Mouse (Mus musculus): ENCODE data around the gene Qrfp.

DNA sequence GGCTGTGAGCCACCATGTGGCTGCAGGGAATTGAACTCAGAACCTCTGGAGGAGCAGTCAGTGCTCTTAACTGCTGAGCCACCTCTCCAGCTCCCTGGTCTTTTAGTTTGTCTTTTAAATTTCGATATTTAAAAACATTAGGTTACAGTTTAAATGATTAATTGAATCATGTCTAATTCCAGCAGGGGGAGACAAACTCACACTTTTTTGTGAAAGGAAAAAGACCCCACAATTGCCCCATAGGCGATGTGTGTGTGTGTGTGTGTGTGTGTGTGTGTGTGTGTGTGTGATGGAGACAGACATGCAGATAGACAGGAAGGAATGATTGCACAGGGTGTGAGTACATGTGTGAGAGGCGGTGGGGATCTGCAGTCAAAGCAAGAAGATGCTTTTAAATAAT is 22.2 kb downstream of the Qrfp start:
- TF ChIP-seq GATA1 (IDR thresholded peaks at IDR 0.05; ENCODE audit: borderline replicate concordance, low read length) (no peak), FLI1 (IDR thresholded peaks at IDR 0.05; ENCODE audit: low read length) (no peak)
